Mouse (Mus musculus) 3T3-L1 (cell line): ENCODE results near the gene Slc22a7.

ENCODE experiments used
- DNase-seq: peaks from one replicate; pipeline ENCODE4 v3.0.0-alpha.2; 2015; ENCODE audit warnings: low read depth, low spot score

Slc22a7 gene

GRCm38 (mm10) chr17:46438298-46438873 lies at the start of gene Slc22a7:
Gene Slc22a7, minus strand, starts transcription at chr17:46438457.
- no peak for DNase-seq

GRCm38 (mm10) chr17:46487431-46487830 lies 49.2 kb upstream of the Slc22a7 start, which contains the start of gene Ttbk1:
Gene Ttbk1, minus strand, starts transcription at chr17:46487675.
- no peak for DNase-seq

GRCm38 (mm10) chr17:46486995-46487394 lies 48.7 kb upstream of the Slc22a7 start:
- no peak for DNase-seq

- DNase-seq, result no peak
Measured at GRCm38 (mm10) chr17:46484461-46484875, 46.2 kb upstream of the Slc22a7 start.

GRCm38 (mm10) chr17:46484021-46484431 lies 45.8 kb upstream of the Slc22a7 start:
- DNase-seq, result no peak

- DNase-seq, result no peak
Measured at GRCm38 (mm10) chr17:46483561-46484001, 45.3 kb upstream of the Slc22a7 start.

GRCm38 (mm10) chr17:46477286-46477685 lies 39.0 kb upstream of the Slc22a7 start:
- DNase-seq, result no peak

- DNase-seq, result no peak
Measured at GRCm38 (mm10) chr17:46476601-46477000, 38.3 kb upstream of the Slc22a7 start.

- no peak for DNase-seq
Measured at GRCm38 (mm10) chr17:46467830-46468229, 29.6 kb upstream of the Slc22a7 start.

GRCm38 (mm10) chr17:46462226-46462625 lies 24.0 kb upstream of the Slc22a7 start:
- DNase-seq, result no peak

GRCm38 (mm10) chr17:46461347-46461746 lies 23.1 kb upstream of the Slc22a7 start:
- no peak for DNase-seq

- DNase-seq, result no peak
Measured at GRCm38 (mm10) chr17:46460673-46461072, 22.4 kb upstream of the Slc22a7 start.

- DNase-seq, result no peak
Measured at GRCm38 (mm10) chr17:46458439-46458838, 20.2 kb upstream of the Slc22a7 start.

- peak; percentile 33 for DNase-seq
Measured at GRCm38 (mm10) chr17:46457791-46458190, 19.5 kb upstream of the Slc22a7 start.

GRCm38 (mm10) chr17:46455110-46455691 lies 16.9 kb upstream of the Slc22a7 start:
- DNase-seq, result no peak

- no peak for DNase-seq
Measured at GRCm38 (mm10) chr17:46454539-46454938, 16.3 kb upstream of the Slc22a7 start.

GRCm38 (mm10) chr17:46453970-46454411 lies 15.7 kb upstream of the Slc22a7 start:
- DNase-seq, result no peak

- no peak for DNase-seq
Measured at GRCm38 (mm10) chr17:46453302-46453948, 15.2 kb upstream of the Slc22a7 start.

GRCm38 (mm10) chr17:46452683-46453082 lies 14.4 kb upstream of the Slc22a7 start:
- DNase-seq, result no peak

GRCm38 (mm10) chr17:46446264-46446663 lies 8.0 kb upstream of the Slc22a7 start:
- no peak for DNase-seq

- DNase-seq, result no peak
Measured at GRCm38 (mm10) chr17:46444839-46445579, 6.8 kb upstream of the Slc22a7 start.

- DNase-seq, result no peak
Measured at GRCm38 (mm10) chr17:46439176-46439575, 919 bp upstream of the Slc22a7 start.
